Mouse (Mus musculus): ENCODE data around the gene Mybbp1a.

GRCm38 (mm10) chr11:72436271-72436670 lies 4.9 kb upstream of the Mybbp1a start:
- TF ChIP-seq SIN3A (IDR thresholded peaks at IDR 0.05; ENCODE audit: low read length) (no peak), CTCF (IDR thresholded peaks at IDR 0.05 in 2 of 3, conservative IDR thresholded peaks at IDR 0.05 in 1 of 3; ENCODE audit: control insufficient read depth in 1 of 3, insufficient read depth in 1 of 3, low read depth in 2 of 3, low read length in 3 of 3, poor library complexity in 1 of 3, severe bottlenecking in 1 of 3) (no peak), POLR2A (IDR thresholded peaks at IDR 0.05; ENCODE audit: control insufficient read depth in 1 of 2, insufficient read depth in 1 of 2, low read depth in 1 of 2, low read length in 2 of 2, poor library complexity in 1 of 2) (no peak), POLR2AphosphoS5 (IDR thresholded peaks at IDR 0.05; ENCODE audit: borderline replicate concordance, low read depth, low read length) (no peak), TCF12 (IDR thresholded peaks at IDR 0.05; ENCODE audit: low read depth, low read length) (no peak), ZKSCAN1 (IDR thresholded peaks at IDR 0.05; ENCODE audit: low read depth, low read length) (no peak), SMC3 (IDR thresholded peaks at IDR 0.05; ENCODE audit: low read depth, low read length) (no peak), GATA1 (IDR thresholded peaks at IDR 0.05; ENCODE audit: low read depth, low read length) (no peak)

Data from MEL (cell line).